Mouse (Mus musculus) ES-E14 (cell line): ENCODE data around the gene Susd4. TPM values are rescaled to one million over a fixed set of nuclear protein-coding genes. Genes with fewer than 3 reads are reported as not detected.

Experiments used
- DNase-seq: peaks from one replicate; pipeline ENCODE4 v3.0.0-alpha.2; 2013; ENCODE audit warnings: low read depth, low spot score
- H3K27ac ChIP-seq: 2 replicates; pipeline ENCODE4 v1.5.1; 2012; ENCODE audit warnings: low read depth, mild to moderate bottlenecking, low read length, moderate library complexity, mixed read lengths; ENCODE audit not compliant: poor library complexity, insufficient read depth, severe bottlenecking
- H3K36me3 ChIP-seq: 2 replicates; pipeline ENCODE4 v1.6.1; 2012; ENCODE audit warnings: mild to moderate bottlenecking, low read length, moderate library complexity, mixed read lengths; ENCODE audit not compliant: control insufficient read depth, poor library complexity, insufficient read depth, severe bottlenecking
- H3K4me1 ChIP-seq, 2 experiments: fragments of 150-350 bp in 1 of 2; sonication (generic) in 1 of 2; 2 replicates each; pipeline ENCODE4 v1.6.1; 2012; ENCODE audit warnings: low read length in 2 of 2, mild to moderate bottlenecking in 1 of 2, mixed read lengths in 1 of 2; ENCODE audit not compliant: control insufficient read depth in 2 of 2, insufficient read depth in 2 of 2, poor library complexity in 1 of 2
- H3K4me3 ChIP-seq, 2 experiments: fragments of 150-350 bp in 1 of 2; sonication (generic) in 1 of 2; 2 replicates each; pipeline ENCODE4 v1.5.1; 2012; ENCODE audit warnings: low read length in 2 of 2, low read depth in 1 of 2, mild to moderate bottlenecking in 1 of 2, mixed read lengths in 1 of 2; ENCODE audit not compliant: insufficient read depth in 1 of 2, poor library complexity in 1 of 2, severe bottlenecking in 1 of 2
- H3K9ac ChIP-seq: 2 replicates; pipeline ENCODE4 v1.6.1; 2012; ENCODE audit warnings: low read depth, mild to moderate bottlenecking, low read length, mixed read lengths; ENCODE audit not compliant: poor library complexity, insufficient read depth, severe bottlenecking
- H3K9me3 ChIP-seq: fragments of 150-350 bp; sonication (generic); 2 replicates; pipeline ENCODE4 v1.6.1; 2012; ENCODE audit warnings: low read depth, mild to moderate bottlenecking, low read length; ENCODE audit not compliant: control insufficient read depth, insufficient read depth
- CHD2 ChIP-seq: IDR thresholded peaks from 2 replicates; pipeline ENCODE4 v1.6.1; 2014; ENCODE audit warnings: mild to moderate bottlenecking, low read depth, low read length, inconsistent platforms
- HCFC1 ChIP-seq: IDR thresholded peaks from 2 replicates; pipeline ENCODE4 v1.6.1; 2012; ENCODE audit warnings: low read length, inconsistent platforms, borderline replicate concordance; ENCODE audit not compliant: insufficient read depth
- MAFK ChIP-seq: IDR thresholded peaks from 2 replicates; pipeline ENCODE4 v1.6.1; 2014; ENCODE audit warnings: mild to moderate bottlenecking, low read depth, low read length, inconsistent platforms; ENCODE audit not compliant: insufficient read depth
- ZC3H11A ChIP-seq: IDR thresholded peaks from 2 replicates; pipeline ENCODE4 v1.6.1; 2012; ENCODE audit warnings: low read depth, mild to moderate bottlenecking, inconsistent platforms, low read length, borderline replicate concordance
- ZNF384 ChIP-seq: IDR thresholded peaks from 2 replicates; pipeline ENCODE4 v1.6.1; 2012; ENCODE audit warnings: low read depth, low read length, inconsistent platforms
- in situ Hi-C, 2 experiments: fragments of 600-800 bp; cut with MboI; formaldehyde crosslinking; loops; one replicate each; pipeline ENCODE4 v1.15.1; 2025; ENCODE audit warnings: low sequenced_read_pairs in 2 of 2, inconsistent platforms in 1 of 2; ENCODE audit not compliant: unreplicated experiment in 2 of 2
- total RNA-seq: library from RNA; depleted of rRNA; stranded (reverse); fragments of 300-350 nt; gene quantifications from 2 replicates; pipeline ENCODE4 v1.2.3, GENCODE M21; 2012

Gene Susd4
- total RNA-seq, 1 experiment: 4.1 TPM

DNA sequence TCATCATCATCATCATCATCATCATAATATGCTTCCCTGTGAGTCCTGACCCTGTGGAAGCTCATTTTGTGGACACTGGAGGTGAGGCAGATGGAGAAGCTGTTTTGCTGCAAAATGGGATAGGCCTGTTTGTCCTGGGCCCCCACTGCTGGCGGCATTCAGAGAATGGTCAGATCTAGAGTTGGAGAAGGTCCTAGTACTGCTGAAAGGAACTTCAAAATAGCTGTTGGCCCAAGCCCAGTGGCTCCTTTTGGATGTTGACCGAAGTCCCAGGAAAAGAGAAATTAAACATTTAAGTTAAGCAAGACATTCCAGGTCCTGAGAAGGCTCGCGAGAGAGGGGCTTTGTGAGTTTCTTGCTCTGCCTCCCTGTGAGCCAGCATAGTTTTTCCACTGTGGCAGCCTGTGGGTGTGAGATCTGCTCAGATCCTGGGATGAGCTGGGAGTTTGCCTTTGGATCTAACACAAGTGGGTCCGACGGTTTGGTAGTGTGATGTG, 15.4 kb downstream of the Susd4 start:
- H3K36me3 ChIP-seq: no peaks in the 10 kb centered on the region
- no peak for DNase-seq
- no peak overlapping the region for H3K9ac ChIP-seq
- no peak for TF ChIP-seq HCFC1
- TF ChIP-seq MAFK: no peak
- no peak for TF ChIP-seq ZC3H11A
- no peak for TF ChIP-seq CHD2
- no peak for TF ChIP-seq ZNF384
- peak overlapping the region; percentile 20; the same call in 1 of the 2 replicates for H3K27ac ChIP-seq
- 0 out of 4 replicates have a peak, but pooled peaks cover 0 to 2% of the 10 kb centered on the region in 2 experiments for H3K4me1 ChIP-seq
- no peak overlapping the region for H3K4me3 ChIP-seq
- in situ Hi-C loops: no loop called here
- H3K9me3 ChIP-seq: no peaks in the 10 kb centered on the region

DNA sequence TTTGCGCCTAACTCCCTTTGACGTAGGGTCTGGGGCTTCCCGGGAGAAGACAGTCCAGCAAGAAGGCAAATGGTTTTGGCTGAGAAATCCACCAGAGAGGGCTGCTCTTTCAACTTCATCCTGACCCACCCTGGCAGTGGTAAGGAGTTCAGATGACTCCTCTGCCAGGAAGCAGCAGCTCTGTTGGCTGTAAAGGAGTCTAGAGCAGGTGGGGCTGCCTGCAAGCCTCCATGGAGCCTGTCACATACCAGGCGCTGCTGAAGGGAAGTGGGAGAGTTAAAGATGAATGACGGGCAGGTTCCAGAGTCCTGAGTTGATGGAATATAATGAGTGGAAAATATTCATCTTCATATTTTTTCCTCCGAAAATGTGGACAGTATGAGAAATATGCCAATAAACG, 20.1 kb downstream of the Susd4 start:
- H3K27ac ChIP-seq: no peak overlapping the region
- DNase-seq: no peak
- H3K36me3 ChIP-seq: no peaks in the 10 kb centered on the region
- no peak overlapping the region for H3K9ac ChIP-seq
- no peaks in the 10 kb centered on the region for H3K9me3 ChIP-seq
- no peak for TF ChIP-seq ZNF384
- TF ChIP-seq ZC3H11A: no peak
- no peak for TF ChIP-seq MAFK
- TF ChIP-seq HCFC1: no peak
- TF ChIP-seq CHD2: no peak
- in situ Hi-C loops: no loop called here
- H3K4me3 ChIP-seq: no peak overlapping the region
- H3K4me1 ChIP-seq: no peaks in the 10 kb centered on the region

DNA sequence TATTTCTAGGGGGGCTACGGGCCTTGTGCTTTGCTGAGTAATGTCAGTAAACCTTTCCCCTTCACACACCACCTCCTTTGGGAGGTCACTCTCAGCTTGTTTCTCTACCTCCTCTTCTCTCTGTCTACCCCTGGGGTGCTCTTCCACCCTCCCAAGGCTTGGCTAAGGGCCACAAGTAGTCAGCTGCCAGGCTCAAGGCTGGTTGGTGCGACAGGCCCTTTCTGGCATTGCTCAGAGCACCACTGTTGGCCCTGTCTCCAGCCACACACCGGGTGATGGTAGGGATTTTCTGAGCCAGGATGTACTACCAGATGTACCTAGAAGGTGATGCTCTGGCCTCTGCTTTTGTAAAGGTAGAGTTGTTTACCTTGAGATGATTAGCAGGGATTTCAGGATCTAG, 21.1 kb downstream of the Susd4 start:
- in situ Hi-C loops: no loop called here
- Histone ChIP-seq H3K4me1 (no peaks in the 10 kb centered on the region), H3K36me3 (no peaks in the 10 kb centered on the region), H3K27ac (no peak overlapping the region), H3K9ac (no peak overlapping the region), H3K4me3 (no peak overlapping the region), H3K9me3 (no peaks in the 10 kb centered on the region)
- DNase-seq: no peak
- TF ChIP-seq ZC3H11A: no peak
- no peak for TF ChIP-seq ZNF384
- no peak for TF ChIP-seq CHD2
- TF ChIP-seq HCFC1: no peak
- TF ChIP-seq MAFK: no peak

DNA sequence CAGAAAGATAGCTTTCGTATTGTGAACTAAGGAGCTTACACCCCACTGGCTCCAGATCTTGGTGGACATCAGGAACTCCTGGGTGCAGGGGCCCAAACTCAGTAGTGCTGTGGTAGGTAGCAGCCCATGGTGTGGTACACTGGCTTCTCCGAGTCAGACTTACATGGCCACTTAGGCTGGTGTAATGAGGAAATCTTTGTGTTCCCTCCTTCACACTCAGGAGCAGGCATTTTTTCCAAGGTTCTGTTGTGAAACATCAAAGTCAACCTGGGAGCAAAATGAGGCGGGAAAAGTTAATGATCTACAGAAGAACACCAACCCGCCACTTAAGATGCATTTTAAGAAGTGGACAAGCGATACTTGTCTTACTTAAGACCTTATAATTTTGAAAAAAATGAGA, 21.8 kb downstream of the Susd4 start:
- DNase-seq: no peak
- TF ChIP-seq CHD2 (no peak), ZC3H11A (no peak)
- no peak overlapping the region for H3K27ac ChIP-seq
- H3K9ac ChIP-seq: no peak overlapping the region
- H3K4me1 ChIP-seq: no peaks in the 10 kb centered on the region
- H3K36me3 ChIP-seq: no peaks in the 10 kb centered on the region
- no peaks in the 10 kb centered on the region for H3K9me3 ChIP-seq
- in situ Hi-C loops: no loop called here
- no peak overlapping the region for H3K4me3 ChIP-seq

GRCm38 (mm10) chr1:182787030-182787429, 23.4 kb downstream of the Susd4 start:
- no peak overlapping the region for H3K9ac ChIP-seq
- no peaks in the 10 kb centered on the region for H3K9me3 ChIP-seq
- in situ Hi-C loops: no loop called here
- DNase-seq: no peak
- no peak overlapping the region for H3K27ac ChIP-seq
- TF ChIP-seq CHD2 (no peak), HCFC1 (no peak), MAFK (no peak), ZNF384 (no peak), ZC3H11A (no peak)
- no peaks in the 10 kb centered on the region for H3K36me3 ChIP-seq
- H3K4me1 ChIP-seq: peaks cover 0 to under 1% of the 10 kb centered on the region in 2 experiments; a peak in 1 of 4 replicates
- H3K4me3 ChIP-seq: no peak overlapping the region
